Mouse (Mus musculus): ENCODE measurements around the gene Bnc2. TPM values are rescaled to one million over a fixed set of nuclear protein-coding genes. Genes with fewer than 3 reads are reported as not detected.

The Bnc2 gene
- total and polyA plus RNA-seq, 2 experiments from 2014 or later, result 0.93 to 4.3 TPM

DNA sequence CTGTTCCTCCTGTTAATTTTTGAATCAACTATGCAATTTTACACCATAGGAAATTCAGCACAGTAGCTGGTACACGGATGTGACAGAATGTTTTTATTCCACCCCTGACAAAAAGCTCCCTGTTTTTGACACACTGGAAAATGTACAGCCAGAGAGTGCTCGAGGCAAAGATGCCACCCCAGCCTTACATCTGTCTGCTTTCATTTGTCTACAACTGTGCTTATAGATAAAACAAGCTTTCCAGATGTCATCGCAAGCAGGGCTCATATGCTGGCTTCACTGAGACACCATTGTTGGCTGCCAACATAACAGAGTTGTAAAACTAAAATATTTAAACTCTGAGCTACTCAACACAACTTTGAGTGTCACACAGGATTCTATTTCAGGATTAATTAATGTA, 343.6 kb downstream of the Bnc2 start:
- no peak overlapping the region for H3K27ac ChIP-seq (ENCODE audit: low read depth)
- no peak overlapping the region for H3K4me2 ChIP-seq (ENCODE audit: low read depth, low read length)
- DNase-seq (ENCODE audit: low spot score) (no peak), ATAC-seq (ENCODE audit: insufficient read depth, low read depth) (no peak)
- no peak for TF ChIP-seq CTCF (IDR thresholded peaks at IDR 0.05; ENCODE audit: low read depth)
- no peak for TF ChIP-seq EP300 (IDR thresholded peaks at IDR 0.05; ENCODE audit: low read depth)
- H3K27me3 ChIP-seq (ENCODE audit: control insufficient read depth, insufficient read depth, low read length), result no peaks in the 10 kb centered on the region
- peaks cover 10% of the 10 kb centered on the region for H3K4me1 ChIP-seq (ENCODE audit: control insufficient read depth, insufficient read depth)
- WGBS, result 49% methylated on average over 3 of the region's 3 CpGs
- no peaks in the 10 kb centered on the region for H3K9me3 ChIP-seq (replicated peaks; ENCODE audit: control insufficient read depth, low read length)
- H3K36me3 ChIP-seq (replicated peaks; ENCODE audit: control insufficient read depth, insufficient read depth, low read length), result no peaks in the 10 kb centered on the region
- no peak overlapping the region for H3K9ac ChIP-seq (replicated peaks; ENCODE audit: low read depth, low read length)
- no peak overlapping the region for H3K4me3 ChIP-seq (ENCODE audit: low read depth, low read length)

DNA sequence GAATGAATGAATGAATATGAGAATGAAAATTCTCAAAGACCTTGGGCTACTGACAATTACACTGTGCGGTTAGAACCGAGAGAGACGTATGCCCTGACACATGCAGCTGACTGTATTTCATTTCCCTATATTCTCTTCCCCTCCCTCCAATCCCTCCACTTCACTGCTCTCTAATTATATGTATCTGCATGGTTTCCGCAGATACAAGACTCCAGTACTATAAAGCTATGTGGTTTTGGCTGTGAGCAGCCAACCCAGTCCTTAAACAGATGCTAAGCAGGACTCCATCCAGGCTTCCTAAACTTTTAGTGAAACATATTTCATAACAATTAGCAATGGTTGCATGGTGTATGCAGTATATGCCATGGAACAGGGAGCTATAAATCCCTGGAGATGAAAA, 344.6 kb downstream of the Bnc2 start:
- WGBS, result 92% methylated on average over 4 of the region's 4 CpGs
- H3K27me3 ChIP-seq (ENCODE audit: control insufficient read depth, insufficient read depth, low read length), result no peaks in the 10 kb centered on the region
- H3K36me3 ChIP-seq (replicated peaks; ENCODE audit: control insufficient read depth, insufficient read depth, low read length), result no peaks in the 10 kb centered on the region
- no peak for TF ChIP-seq EP300 (IDR thresholded peaks at IDR 0.05; ENCODE audit: low read depth)
- no peak for TF ChIP-seq CTCF (IDR thresholded peaks at IDR 0.05; ENCODE audit: low read depth)
- H3K9ac ChIP-seq (replicated peaks; ENCODE audit: low read depth, low read length), result no peak overlapping the region
- no peak overlapping the region for H3K4me3 ChIP-seq (ENCODE audit: low read depth, low read length)
- H3K9me3 ChIP-seq (replicated peaks; ENCODE audit: control insufficient read depth, low read length), result no peaks in the 10 kb centered on the region
- no peak overlapping the region for H3K4me2 ChIP-seq (ENCODE audit: low read depth, low read length)
- no peak overlapping the region for H3K27ac ChIP-seq (ENCODE audit: low read depth)
- DNase-seq (ENCODE audit: low spot score), result no peak
- ATAC-seq (ENCODE audit: insufficient read depth, low read depth), result no peak
- H3K4me1 ChIP-seq (ENCODE audit: control insufficient read depth, insufficient read depth), result peaks cover 10% of the 10 kb centered on the region

DNA sequence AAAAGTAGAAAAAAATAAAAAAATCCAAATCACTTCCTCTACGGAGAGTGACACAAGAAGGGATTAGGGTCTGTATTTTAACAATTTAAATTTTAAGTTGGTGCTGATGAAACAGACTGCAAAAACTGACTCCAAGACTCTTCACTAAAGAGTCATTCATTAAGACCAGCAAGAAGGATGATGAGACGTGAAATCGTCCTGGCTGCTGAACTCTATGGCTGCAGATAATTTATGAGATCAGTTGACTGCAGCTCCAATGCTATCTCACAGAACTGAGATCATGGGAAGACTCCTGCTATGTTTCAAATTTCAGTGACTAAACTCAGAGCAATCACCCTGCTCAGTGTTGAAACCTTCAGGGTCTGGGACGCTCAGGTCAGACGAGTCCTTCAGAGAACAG, 345.4 kb downstream of the Bnc2 start:
- H3K4me2 ChIP-seq (ENCODE audit: low read depth, low read length), result no peak overlapping the region
- H3K4me1 ChIP-seq (ENCODE audit: control insufficient read depth, insufficient read depth), result peaks cover 10% of the 10 kb centered on the region
- no peak for ATAC-seq (ENCODE audit: insufficient read depth, low read depth)
- WGBS, result 63% methylated on average over 5 of the region's 5 CpGs
- no peak for TF ChIP-seq EP300 (IDR thresholded peaks at IDR 0.05; ENCODE audit: low read depth)
- H3K4me3 ChIP-seq (ENCODE audit: low read depth, low read length), result no peak overlapping the region
- no peaks in the 10 kb centered on the region for H3K27me3 ChIP-seq (ENCODE audit: control insufficient read depth, insufficient read depth, low read length)
- DNase-seq (ENCODE audit: low spot score), result no peak
- no peaks in the 10 kb centered on the region for H3K36me3 ChIP-seq (replicated peaks; ENCODE audit: control insufficient read depth, insufficient read depth, low read length)
- no peak overlapping the region for H3K9ac ChIP-seq (replicated peaks; ENCODE audit: low read depth, low read length)
- H3K9me3 ChIP-seq (replicated peaks; ENCODE audit: control insufficient read depth, low read length), result no peaks in the 10 kb centered on the region
- no peak overlapping the region for H3K27ac ChIP-seq (ENCODE audit: low read depth)

DNA sequence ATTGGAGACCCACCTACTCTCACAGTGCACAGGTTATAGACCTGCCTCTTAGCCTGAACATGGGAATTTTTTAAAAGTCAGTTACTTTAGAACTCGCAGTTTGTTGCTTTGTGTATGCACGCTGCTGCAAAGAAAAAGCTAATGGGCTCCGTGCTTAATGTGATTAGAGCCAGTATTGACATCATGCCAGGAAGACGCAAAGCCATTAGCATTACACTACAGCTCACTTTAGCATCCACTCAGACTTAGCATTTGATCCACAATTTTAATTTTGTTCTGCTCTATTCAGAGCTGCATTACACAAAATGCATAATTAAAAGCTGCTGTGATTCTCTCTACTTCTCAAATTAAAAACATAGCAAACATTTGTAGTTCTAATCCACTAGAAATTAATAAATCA, 350.7 kb downstream of the Bnc2 start:
- no peak for TF ChIP-seq CTCF (IDR thresholded peaks at IDR 0.05; ENCODE audit: low read depth)
- no peak for TF ChIP-seq EP300 (IDR thresholded peaks at IDR 0.05; ENCODE audit: low read depth)
- ATAC-seq (ENCODE audit: insufficient read depth, low read depth) (no peak), DNase-seq (ENCODE audit: low spot score) (no peak)
- H3K9ac ChIP-seq (replicated peaks; ENCODE audit: low read depth, low read length), result no peak overlapping the region
- H3K27ac ChIP-seq (ENCODE audit: low read depth), result no peak overlapping the region
- no peaks in the 10 kb centered on the region for H3K9me3 ChIP-seq (replicated peaks; ENCODE audit: control insufficient read depth, low read length)
- no peak overlapping the region for H3K4me3 ChIP-seq (ENCODE audit: low read depth, low read length)
- WGBS, result 72% methylated on average over 4 of the region's 4 CpGs
- H3K27me3 ChIP-seq (ENCODE audit: control insufficient read depth, insufficient read depth, low read length), result no peaks in the 10 kb centered on the region
- H3K4me2 ChIP-seq (ENCODE audit: low read depth, low read length), result no peak overlapping the region
- H3K36me3 ChIP-seq (replicated peaks; ENCODE audit: control insufficient read depth, insufficient read depth, low read length), result no peaks in the 10 kb centered on the region
- no peaks in the 10 kb centered on the region for H3K4me1 ChIP-seq (ENCODE audit: control insufficient read depth, insufficient read depth)

DNA sequence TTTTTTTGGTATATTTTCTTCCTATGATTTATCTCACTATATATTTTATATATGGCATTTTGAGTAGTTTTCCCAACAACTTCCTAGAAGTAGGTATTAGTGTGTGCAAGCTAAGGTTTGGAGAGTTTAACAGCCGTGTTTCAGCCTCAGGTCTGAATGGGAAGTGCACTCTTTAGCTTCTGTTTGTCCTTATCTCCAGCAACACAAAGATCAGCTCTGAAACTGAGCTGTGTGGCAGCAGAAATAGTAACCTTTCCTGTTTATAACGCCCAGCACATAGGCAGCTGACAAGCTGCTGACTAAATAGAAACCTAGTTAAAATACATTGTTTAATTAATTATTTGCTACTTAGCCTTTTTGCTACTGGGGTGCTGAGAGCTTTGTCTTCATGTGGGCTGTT, 353.5 kb downstream of the Bnc2 start:
- Histone ChIP-seq H3K27me3 (ENCODE audit: control insufficient read depth, insufficient read depth, low read length) (no peaks in the 10 kb centered on the region), H3K4me3 (ENCODE audit: low read depth, low read length) (no peak overlapping the region), H3K9me3 (replicated peaks; ENCODE audit: control insufficient read depth, low read length) (no peaks in the 10 kb centered on the region), H3K36me3 (replicated peaks; ENCODE audit: control insufficient read depth, insufficient read depth, low read length) (no peaks in the 10 kb centered on the region), H3K4me2 (ENCODE audit: low read depth, low read length) (no peak overlapping the region), H3K4me1 (ENCODE audit: control insufficient read depth, insufficient read depth) (no peaks in the 10 kb centered on the region), H3K27ac (ENCODE audit: low read depth) (no peak overlapping the region), H3K9ac (replicated peaks; ENCODE audit: low read depth, low read length) (no peak overlapping the region)
- ATAC-seq (ENCODE audit: insufficient read depth, low read depth) (no peak), DNase-seq (ENCODE audit: low spot score) (no peak)
- no peak for TF ChIP-seq EP300 (IDR thresholded peaks at IDR 0.05; ENCODE audit: low read depth)
- TF ChIP-seq CTCF (IDR thresholded peaks at IDR 0.05; ENCODE audit: low read depth), result no peak
- 14% methylated on average over 2 of the region's 2 CpGs for whole genome bisulfite sequencing

DNA sequence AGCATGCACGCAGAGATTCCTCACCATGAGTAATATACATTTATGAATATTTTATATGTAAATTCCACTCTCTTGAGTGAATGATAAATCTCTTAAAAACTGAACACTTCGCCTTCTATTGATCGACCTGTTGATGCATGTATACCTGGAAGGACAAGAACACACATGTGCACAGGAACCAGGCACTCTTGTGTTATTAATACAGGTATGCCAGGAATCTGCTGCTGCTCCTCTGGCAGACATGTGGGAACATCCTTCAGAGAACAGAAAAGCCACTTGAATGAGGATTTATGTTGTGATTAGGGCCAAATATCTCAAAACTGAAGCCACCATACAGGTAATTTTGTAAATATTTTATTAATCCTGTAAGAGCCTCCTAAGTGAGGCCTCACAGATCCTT, 357.7 kb downstream of the Bnc2 start:
- Histone ChIP-seq H3K9me3 (replicated peaks; ENCODE audit: control insufficient read depth, low read length) (no peaks in the 10 kb centered on the region), H3K4me1 (ENCODE audit: control insufficient read depth, insufficient read depth) (no peaks in the 10 kb centered on the region), H3K9ac (replicated peaks; ENCODE audit: low read depth, low read length) (no peak overlapping the region), H3K36me3 (replicated peaks; ENCODE audit: control insufficient read depth, insufficient read depth, low read length) (no peaks in the 10 kb centered on the region), H3K4me2 (ENCODE audit: low read depth, low read length) (no peak overlapping the region), H3K4me3 (ENCODE audit: low read depth, low read length) (no peak overlapping the region), H3K27ac (ENCODE audit: low read depth) (no peak overlapping the region), H3K27me3 (ENCODE audit: control insufficient read depth, insufficient read depth, low read length) (no peaks in the 10 kb centered on the region)
- DNase-seq (ENCODE audit: low spot score), result no peak
- ATAC-seq (ENCODE audit: insufficient read depth, low read depth), result no peak
- TF ChIP-seq CTCF (IDR thresholded peaks at IDR 0.05; ENCODE audit: low read depth) (no peak), EP300 (IDR thresholded peaks at IDR 0.05; ENCODE audit: low read depth) (no peak)
- 89% methylated on average over 3 of the region's 3 CpGs for WGBS
